Mouse (Mus musculus): ENCODE measurements at regions not wholly inside any gene's neighbourhood (a gene's known extent, or its start where the extent isn't known, plus 50 kb on each side); places are given as distances from the start of the nearest gene placed in this dataset.

DNA sequence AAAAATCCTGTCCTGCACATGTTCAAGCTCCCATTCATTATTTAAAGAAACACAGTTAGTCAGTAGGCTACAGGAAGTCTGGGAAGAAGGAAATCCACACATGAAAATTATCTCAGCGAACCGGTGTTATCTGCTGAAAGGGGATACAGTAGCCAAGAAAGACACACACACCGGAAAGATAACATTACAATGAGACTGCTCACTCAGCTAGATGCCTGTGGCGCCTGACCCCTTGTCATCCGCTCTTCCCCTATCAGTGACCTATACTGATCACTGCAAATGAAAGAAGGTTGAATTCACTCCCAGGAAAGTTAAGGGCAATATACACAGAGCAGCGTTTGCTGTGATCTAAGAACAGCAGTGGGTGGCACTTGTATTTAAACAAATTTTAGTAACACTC lies 481.0 kb upstream of the Sox11 start:
- DNase-seq (ENCODE audit: low spot score) = no peak

DNA sequence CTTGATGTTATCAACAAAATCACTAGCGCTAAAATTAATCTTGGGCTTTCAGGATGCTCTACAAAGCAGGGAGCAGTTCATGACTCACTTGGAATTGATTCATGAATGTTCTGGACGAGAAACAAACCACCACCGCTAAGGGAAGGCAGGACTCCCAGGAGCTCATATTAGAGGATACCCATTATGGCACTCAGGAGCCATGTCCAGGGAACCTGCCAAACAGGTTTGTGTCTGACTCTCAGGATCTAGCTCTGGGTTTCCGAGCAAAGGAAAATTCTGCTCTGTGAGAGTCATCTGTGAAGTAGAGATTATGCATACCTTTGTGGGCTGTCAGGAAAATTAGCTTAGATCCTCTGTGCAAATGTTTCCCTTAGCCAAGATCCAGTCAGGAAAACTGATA lies 454.3 kb upstream of the Sox11 start:
- no peak for DNase-seq (ENCODE audit: low spot score)

GRCm38 (mm10) chr12:27786716-27787291 lies 444.4 kb upstream of the Sox11 start:
- DNase-seq (ENCODE audit: low spot score) = no peak

DNA sequence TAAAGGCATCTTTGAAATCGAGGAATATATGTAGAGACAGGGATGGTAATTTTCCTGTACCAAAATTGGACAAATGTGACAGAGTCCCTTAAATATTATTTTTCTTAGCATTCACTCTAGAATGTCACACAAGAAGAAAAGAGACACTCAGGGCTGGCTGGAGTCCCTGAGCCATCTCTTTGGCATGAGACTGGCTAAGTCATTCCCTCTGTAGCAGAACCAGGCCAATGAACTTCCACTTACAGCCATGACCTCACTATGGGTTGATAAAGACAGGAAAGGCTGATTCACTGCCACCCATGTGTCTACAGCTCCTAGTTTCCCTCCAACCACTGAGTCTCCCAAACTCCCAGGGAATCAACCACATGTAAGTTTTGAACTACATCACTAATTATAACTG lies 438.4 kb upstream of the Sox11 start:
- no peak for DNase-seq (ENCODE audit: low spot score)

DNA sequence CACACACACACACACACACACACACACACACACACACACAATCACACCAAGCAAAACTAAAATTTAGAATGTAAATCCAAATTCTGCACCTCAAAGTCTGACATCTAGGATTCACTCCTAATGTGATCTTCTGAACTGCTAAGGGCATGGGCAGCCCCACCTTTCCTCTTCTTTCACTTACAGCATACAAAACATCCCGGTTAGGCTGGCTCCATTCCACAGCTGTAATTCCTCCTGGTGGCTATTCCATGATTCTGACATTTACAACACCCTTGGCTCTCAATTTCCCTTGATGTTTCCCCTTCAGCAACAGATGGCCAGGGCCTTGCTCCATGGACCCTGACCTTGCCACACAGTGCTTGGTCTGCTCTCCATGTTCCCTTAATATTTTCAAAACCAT lies 423.6 kb upstream of the Sox11 start:
- DNase-seq (ENCODE audit: low spot score) = no peak

- no peak for DNase-seq (ENCODE audit: low spot score)
Observed at GRCm38 (mm10) chr12:27759016-27759415, 416.6 kb upstream of the Sox11 start.

GRCm38 (mm10) chr12:27757641-27758040 lies 415.3 kb upstream of the Sox11 start:
- no peak for DNase-seq (ENCODE audit: low spot score)

DNA sequence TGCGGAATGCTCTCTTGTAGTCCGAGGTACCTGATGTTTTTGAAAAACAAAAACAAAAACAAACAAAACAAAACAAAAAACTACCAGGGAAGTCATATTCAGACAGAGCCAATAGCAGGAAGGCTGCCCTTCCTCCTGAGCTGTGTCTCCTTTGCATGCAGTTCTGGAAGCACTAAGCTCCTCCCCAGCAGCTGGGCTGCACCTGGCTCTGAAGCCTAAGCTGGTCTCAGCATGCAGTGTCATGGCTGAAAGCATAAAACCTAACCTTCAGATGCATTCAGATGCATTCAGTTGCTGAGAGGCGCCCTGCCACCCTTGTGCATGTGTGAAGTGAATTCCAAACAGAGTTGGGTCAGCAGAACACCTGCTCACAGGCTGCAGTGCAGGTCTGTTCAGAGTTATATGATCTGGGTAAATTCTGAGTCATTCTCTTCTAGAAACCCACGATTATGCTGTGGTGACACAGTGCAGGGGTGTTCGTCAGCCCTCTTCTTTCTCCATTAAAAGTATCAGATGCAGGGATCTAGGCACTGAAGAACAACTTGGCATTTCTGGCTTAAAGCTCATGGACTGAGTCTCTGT lies 382.3 kb upstream of the Sox11 start:
- no peak for DNase-seq (ENCODE audit: low spot score)

GRCm38 (mm10) chr12:27680459-27680858 lies 338.1 kb upstream of the Sox11 start:
- no peak for DNase-seq (ENCODE audit: low spot score)

DNA sequence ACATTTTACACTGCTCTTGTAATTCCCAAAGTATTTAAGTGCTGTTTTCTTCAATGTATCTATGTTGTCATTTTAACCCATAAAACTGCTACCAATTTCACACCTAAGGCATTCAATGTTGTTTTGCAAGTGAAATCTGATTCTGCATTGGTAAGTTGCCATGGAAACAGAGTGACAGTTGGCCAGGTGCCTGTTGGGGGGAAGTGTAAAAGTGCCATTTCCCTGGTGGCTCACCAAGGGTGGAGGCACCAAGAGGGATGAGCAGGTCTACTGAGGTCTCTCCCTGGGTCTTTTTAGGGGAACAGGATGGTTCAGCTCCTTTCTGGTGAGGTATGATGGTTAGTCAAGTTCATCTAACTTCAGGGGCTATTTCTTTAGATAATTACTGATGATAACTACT lies 331.0 kb upstream of the Sox11 start:
- DNase-seq (ENCODE audit: low spot score) = no peak

- no peak for DNase-seq (ENCODE audit: low spot score)
Observed at GRCm38 (mm10) chr12:27670650-27671084, 328.3 kb upstream of the Sox11 start.

DNA sequence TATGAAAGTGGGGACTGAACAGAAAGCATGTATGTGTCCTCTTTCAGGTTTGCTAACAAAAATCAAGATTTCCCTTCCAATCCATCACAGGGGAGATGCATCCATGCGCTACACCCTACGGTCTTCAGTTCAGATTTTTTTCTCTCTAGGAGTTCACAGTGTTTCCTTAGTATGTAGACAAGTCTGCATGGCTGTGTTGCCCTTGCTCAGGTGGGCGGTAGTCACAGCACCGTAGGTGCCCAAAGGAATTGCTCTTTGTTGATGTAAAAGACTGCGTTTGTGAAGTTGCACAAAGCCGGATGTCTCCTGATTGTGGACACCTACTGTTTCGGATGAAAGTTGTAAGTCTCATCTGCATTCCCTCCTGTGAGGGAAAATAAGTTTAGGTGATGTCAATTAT lies 327.8 kb upstream of the Sox11 start:
- no peak for DNase-seq (ENCODE audit: low spot score)

DNA sequence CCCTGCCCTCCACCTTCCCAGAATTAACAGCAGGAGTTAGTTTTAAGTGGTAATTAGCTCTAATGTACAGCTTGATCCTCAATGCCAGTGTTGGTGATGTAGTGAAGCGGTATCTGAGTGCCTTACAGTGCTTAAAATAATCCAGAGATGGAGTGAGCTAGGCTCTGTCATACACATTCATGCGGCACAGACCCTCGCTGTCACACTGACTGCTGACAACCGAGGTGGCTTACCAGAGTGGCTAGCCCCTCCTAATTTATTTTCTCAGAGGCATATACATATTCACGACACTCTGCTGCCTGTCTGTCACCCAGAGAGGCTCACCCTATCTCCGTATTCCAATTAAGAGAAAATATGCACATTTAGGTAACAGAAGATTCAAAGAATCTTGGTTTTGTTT lies 327.2 kb upstream of the Sox11 start:
- no peak for DNase-seq (ENCODE audit: low spot score)

GRCm38 (mm10) chr12:27666456-27666855 lies 324.1 kb upstream of the Sox11 start:
- no peak for DNase-seq (ENCODE audit: low spot score)

DNA sequence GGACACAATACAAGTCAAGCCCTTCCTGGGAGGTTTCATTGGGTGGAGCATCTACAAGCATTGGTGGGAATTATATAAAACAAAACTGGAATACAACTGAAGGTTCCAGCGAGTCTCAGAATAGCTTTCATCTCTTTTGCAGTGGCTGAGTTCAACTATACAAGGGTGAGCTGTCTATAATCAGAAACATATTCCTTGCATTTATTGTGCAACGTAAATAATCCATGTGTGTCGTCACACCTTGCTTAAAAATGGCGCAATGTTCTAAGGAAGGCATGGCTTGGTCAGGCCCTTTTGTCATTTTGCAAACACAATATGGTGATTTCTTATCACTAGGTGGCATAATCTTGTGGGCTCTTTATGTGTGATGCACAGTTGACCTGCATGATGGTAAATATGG lies 320.8 kb upstream of the Sox11 start:
- DNase-seq (ENCODE audit: low spot score) = no peak

DNA sequence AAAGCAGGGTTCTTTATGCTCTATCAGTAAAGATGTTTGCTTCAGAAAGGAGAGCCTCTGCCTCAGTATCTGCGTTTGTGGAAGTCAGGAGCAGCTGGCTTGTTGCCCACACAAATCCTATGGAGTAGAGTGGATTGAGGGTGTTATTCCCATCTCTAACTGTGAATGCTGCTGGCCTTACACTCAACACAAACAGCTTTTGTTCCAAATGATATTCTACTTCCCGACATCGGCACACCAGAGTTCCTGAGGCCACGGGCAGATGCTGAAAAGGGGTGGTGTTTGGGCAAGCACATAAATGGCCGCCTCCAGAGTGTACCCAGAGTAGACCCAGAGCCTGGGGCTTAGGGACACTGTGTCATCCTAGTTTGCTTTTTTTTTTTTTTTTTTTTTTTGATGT lies 320.3 kb upstream of the Sox11 start:
- no peak for DNase-seq (ENCODE audit: low spot score)

- no peak for DNase-seq (ENCODE audit: low spot score)
Observed at GRCm38 (mm10) chr12:27657536-27657935, 315.2 kb upstream of the Sox11 start.

DNA sequence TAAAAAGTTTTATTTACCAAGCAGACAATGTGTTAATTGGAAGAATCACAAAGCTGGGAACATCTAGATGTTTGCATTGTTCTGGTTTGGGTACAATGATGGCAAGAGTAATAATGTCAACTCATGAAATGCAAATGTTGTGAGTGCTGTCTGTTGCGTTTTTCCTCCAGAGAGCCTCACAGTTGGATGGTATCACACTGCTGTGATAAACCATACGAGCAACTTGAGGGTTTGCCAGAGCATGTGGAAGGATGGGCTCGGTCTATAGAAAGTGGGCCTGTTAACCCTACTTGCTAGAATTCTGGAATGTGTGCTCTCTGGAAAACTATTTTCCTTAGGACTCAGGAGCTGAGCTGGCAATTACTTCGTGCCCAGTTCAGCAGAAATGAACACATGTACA lies 311.2 kb upstream of the Sox11 start:
- no peak for DNase-seq (ENCODE audit: low spot score)

DNA sequence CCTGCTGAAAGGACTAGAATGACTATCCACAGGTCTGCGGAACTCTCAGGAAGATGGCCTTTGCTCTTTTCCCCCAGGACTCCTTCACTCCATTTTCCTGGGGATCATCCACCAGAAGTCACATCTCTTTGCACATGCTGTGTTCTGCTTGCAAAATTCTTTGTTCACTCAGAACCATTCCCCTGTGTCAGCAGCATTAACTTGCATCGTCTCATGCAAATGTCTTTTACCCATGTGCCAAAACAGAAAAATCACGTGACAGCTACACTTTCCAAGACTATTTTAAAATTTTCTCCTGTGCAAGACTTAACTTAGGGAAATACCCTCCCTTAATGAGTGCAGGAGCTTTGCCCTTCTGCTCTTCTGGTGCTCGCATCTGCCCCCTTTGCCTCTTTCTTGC lies 306.2 kb upstream of the Sox11 start:
- no peak for DNase-seq (ENCODE audit: low spot score)

DNA sequence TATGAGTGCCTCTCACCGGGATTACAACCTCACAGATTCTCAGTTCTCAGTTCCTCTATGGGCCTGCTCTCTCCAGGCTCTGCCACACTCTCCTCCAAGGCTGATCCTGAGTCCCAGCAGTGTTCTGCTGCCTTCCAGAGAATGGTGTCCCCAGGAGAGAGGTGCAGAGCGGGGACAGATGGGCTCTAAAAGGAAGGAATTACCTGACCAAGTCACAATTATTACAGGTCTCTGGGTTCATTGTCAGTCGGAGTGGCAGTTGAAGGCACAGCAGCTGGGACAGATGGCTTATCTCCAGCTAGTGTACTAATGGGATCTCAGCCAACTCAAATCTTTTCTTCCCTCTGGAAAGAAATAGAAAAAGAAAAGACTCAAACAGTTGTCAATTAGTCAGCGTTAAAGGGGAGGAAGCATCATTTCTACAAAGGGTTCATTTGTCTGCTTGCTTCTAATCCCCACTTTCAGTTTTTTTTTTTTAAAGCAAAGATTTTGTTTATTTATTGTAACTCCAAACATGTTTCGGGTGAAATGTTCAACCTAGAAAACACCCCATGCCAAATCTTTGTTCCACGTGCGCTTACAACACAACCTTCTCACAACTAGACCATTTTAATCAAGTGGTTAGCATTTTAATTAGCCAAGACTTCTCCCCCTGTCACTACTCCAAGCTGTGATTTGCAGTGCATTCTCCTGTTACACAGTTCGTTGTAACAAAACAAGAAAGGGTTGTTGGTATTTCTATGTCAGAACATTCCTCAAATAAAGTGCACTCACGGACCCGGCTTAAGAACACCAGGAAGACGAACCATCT lies 304.3 kb upstream of the Sox11 start:
- no peak for DNase-seq (ENCODE audit: low spot score)

GRCm38 (mm10) chr12:27619616-27620015 lies 277.2 kb upstream of the Sox11 start:
- DNase-seq (ENCODE audit: low spot score) = no peak

DNA sequence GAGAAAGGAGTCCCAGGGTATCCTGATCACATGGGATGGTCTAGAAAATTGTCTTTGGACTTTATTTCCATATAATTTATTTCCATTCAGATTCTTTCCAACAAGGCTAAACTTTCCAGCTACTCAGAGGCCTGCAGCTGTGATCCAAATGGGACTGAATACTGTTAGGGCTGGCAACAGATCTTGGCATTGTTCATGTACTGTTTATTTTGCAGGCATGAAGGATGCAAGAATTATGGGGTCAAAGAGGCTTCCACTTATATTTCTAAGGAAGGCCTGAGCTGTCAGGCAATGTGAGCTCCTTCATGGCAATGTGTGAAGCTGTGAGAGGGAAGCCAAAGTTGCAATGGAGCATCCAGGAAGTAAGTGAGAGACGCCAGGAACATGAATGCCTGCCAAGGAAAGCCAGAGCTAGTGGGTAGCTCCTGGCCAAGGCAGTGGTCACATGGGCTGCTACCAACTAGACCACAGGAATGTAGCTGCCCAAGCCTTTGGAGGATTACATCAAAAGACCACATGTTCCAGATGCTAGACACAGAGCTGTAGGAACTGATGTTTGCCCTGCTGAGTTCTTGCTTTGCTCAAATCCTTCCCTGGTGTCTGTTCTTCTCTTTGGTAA lies 261.8 kb upstream of the Sox11 start:
- no peak for DNase-seq (ENCODE audit: low spot score)

DNA sequence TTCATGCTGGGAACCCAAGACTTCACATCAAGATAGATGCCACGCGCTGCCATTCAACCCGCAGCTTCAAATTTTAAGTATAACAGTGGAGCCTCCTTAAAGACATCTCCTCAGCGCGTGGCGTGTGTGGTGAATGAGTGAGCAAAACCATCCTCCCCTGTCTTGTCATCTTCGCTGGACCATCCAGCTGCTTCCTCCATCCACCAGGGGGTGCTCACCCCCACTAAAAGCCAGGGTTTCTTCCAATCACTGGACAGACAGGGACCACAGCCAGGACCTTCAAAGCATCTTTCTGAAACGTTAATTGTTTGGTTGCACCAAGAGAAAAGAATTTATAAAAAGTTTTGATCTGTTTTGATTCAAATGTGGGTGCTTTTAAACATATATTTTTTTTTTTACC lies 256.8 kb upstream of the Sox11 start:
- DNase-seq (ENCODE audit: low spot score) = peak; percentile 25
